Mouse (Mus musculus): ENCODE measurements around the gene 4933425L06Rik.

Gene 4933425L06Rik

GRCm38 (mm10) chr13:105081862-105082261 is at the start of gene 4933425L06Rik:
Gene 4933425L06Rik, plus strand, starts transcription at chr13:105082122.
- DNase-seq = no peak

GRCm38 (mm10) chr13:105037816-105038215 is 44.1 kb upstream of the 4933425L06Rik start:
- no peak for DNase-seq

GRCm38 (mm10) chr13:105038334-105038733 is 43.6 kb upstream of the 4933425L06Rik start:
- DNase-seq = no peak

GRCm38 (mm10) chr13:105043882-105044281 is 38.0 kb upstream of the 4933425L06Rik start:
- no peak for DNase-seq

GRCm38 (mm10) chr13:105047377-105047776 is 34.5 kb upstream of the 4933425L06Rik start:
- no peak for DNase-seq

GRCm38 (mm10) chr13:105048662-105049061 is 33.3 kb upstream of the 4933425L06Rik start:
- no peak for DNase-seq

GRCm38 (mm10) chr13:105051432-105051831 is 30.5 kb upstream of the 4933425L06Rik start:
- peak; percentile 52 for DNase-seq

GRCm38 (mm10) chr13:105053618-105054017 is 28.3 kb upstream of the 4933425L06Rik start:
- DNase-seq = no peak

- peak; percentile 88 for DNase-seq
Measured at GRCm38 (mm10) chr13:105054181-105054940, 27.6 kb upstream of the 4933425L06Rik start, which contains the start of gene Rgs7bp. Gene Rgs7bp, minus strand, starts transcription at chr13:105054930.

GRCm38 (mm10) chr13:105054941-105055309 is 27.0 kb upstream of the 4933425L06Rik start:
- no peak for DNase-seq

- no peak for DNase-seq
Measured at GRCm38 (mm10) chr13:105055374-105055773, 26.5 kb upstream of the 4933425L06Rik start.

- DNase-seq = no peak
Measured at GRCm38 (mm10) chr13:105066119-105066518, 15.8 kb upstream of the 4933425L06Rik start.

GRCm38 (mm10) chr13:105066890-105067845 is 14.8 kb upstream of the 4933425L06Rik start:
- DNase-seq = no peak

GRCm38 (mm10) chr13:105089276-105089675 is 7.4 kb downstream of the 4933425L06Rik start:
- peak; percentile 21 for DNase-seq

- no peak for DNase-seq
Measured at GRCm38 (mm10) chr13:105096316-105096715, 14.4 kb downstream of the 4933425L06Rik start.

GRCm38 (mm10) chr13:105100705-105101104 is 18.8 kb downstream of the 4933425L06Rik start:
- DNase-seq = no peak

GRCm38 (mm10) chr13:105104385-105104784 is 22.5 kb downstream of the 4933425L06Rik start:
- DNase-seq = no peak

- DNase-seq = no peak
Measured at GRCm38 (mm10) chr13:105111599-105111998, 29.7 kb downstream of the 4933425L06Rik start.

- no peak for DNase-seq
Measured at GRCm38 (mm10) chr13:105121617-105122016, 39.7 kb downstream of the 4933425L06Rik start.

GRCm38 (mm10) chr13:105122092-105122491 is 40.2 kb downstream of the 4933425L06Rik start:
- DNase-seq = no peak

GRCm38 (mm10) chr13:105130080-105130479 is 48.2 kb downstream of the 4933425L06Rik start:
- DNase-seq = no peak

- DNase-seq = no peak
Measured at GRCm38 (mm10) chr13:105132370-105132769, 50.4 kb downstream of the 4933425L06Rik start.

GRCm38 (mm10) chr13:105132776-105133175 is 50.9 kb downstream of the 4933425L06Rik start:
- DNase-seq = no peak

GRCm38 (mm10) chr13:105134397-105134796 is 52.5 kb downstream of the 4933425L06Rik start:
- DNase-seq = no peak
